Mouse (Mus musculus) neural tube, embryonic 11.5 days (tissue): ENCODE data around the gene Slc22a17. TPM values are rescaled to one million over a fixed set of nuclear protein-coding genes. Genes with fewer than 3 reads are reported as not detected.
"Not testable (repeated sequence)": the region's sequence is repeated elsewhere in the genome, so short reads cannot be mapped to it uniquely, and the experiment has no call there.

Experiments
- ATAC-seq: fragments of 200-750 bp; cut with Nextera tagmentation; 2 replicates; pipeline ENCODE4 v1.8.0; 2017; ENCODE audit warnings: moderate number of reproducible peaks, mild to moderate bottlenecking, moderate TSS enrichment, moderate library complexity; ENCODE audit not compliant: insufficient read depth, low FRiP score, low TSS enrichment
- DNase-seq: peaks from one replicate; pipeline ENCODE4 v3.0.0-alpha.2; 2015; ENCODE audit warnings: low spot score
- H3K27ac ChIP-seq: fragments of 300-500 bp; sonication (generic); 2 replicates; pipeline ENCODE4 v1.5.1; 2014; ENCODE audit warnings: low read depth, mild to moderate bottlenecking, low read length
- H3K27me3 ChIP-seq: fragments of 300-500 bp; sonication (generic); 2 replicates; pipeline ENCODE4 v1.6.1; 2014; ENCODE audit warnings: mild to moderate bottlenecking, low read length, mixed read lengths; ENCODE audit not compliant: control insufficient read depth, insufficient read depth
- H3K36me3 ChIP-seq: fragments of 300-500 bp; sonication (generic); 2 replicates; pipeline ENCODE4 v1.6.1; 2014; ENCODE audit warnings: mild to moderate bottlenecking, low read length, moderate library complexity, mixed read lengths; ENCODE audit not compliant: control insufficient read depth, insufficient read depth
- H3K4me1 ChIP-seq: fragments of 300-500 bp; sonication (generic); 2 replicates; pipeline ENCODE4 v1.6.1; 2014; ENCODE audit warnings: low read length, mixed read lengths; ENCODE audit not compliant: control insufficient read depth, insufficient read depth
- H3K4me2 ChIP-seq: fragments of 300-500 bp; sonication (generic); 2 replicates; pipeline ENCODE4 v1.6.1; 2014; ENCODE audit warnings: low read depth, mild to moderate bottlenecking, moderate library complexity
- H3K4me3 ChIP-seq: fragments of 300-500 bp; sonication (generic); 2 replicates; pipeline ENCODE4 v1.5.1; 2014; ENCODE audit warnings: low read depth, low read length
- H3K9ac ChIP-seq: fragments of 300-500 bp; sonication (generic); 2 replicates; pipeline ENCODE4 v1.6.1; 2014; ENCODE audit warnings: mild to moderate bottlenecking, low read length
- H3K9me3 ChIP-seq: fragments of 300-500 bp; sonication (generic); 2 replicates; pipeline ENCODE4 v1.6.1; 2016; ENCODE audit warnings: low read length; ENCODE audit not compliant: control insufficient read depth
- WGBS: fragments of 180-500 bp; shearing (Covaris S2); extraction: QIAGEN DNeasy Blood & Tissue Kit; methylation state at CpG from one replicate; pipeline ENCODE4 v1.1.7; 2014; 5-methylcytosine and 5-hydroxymethylcytosine counted together
- polyA plus RNA-seq: library from polyadenylated mRNA; unstranded; fragments of >200 nt; fragmentation: Nextera tagmentation; extraction: Ambion mirVana; gene quantifications from 2 replicates; pipeline ENCODE4 v1.2.1, GENCODE M21; 2014

The Slc22a17 gene
- polyA plus RNA-seq = 45.8 and 47.2 TPM in 2 replicates

- H3K4me3 ChIP-seq = peak within 1 kb of the TSS; percentile 90
- no peaks in the 10 kb centered on the region for H3K9me3 ChIP-seq
- peak within 1 kb of the TSS; percentile 54 for H3K27ac ChIP-seq
- under 1% methylated on average over 28 of the region's 28 CpGs for WGBS
- H3K36me3 ChIP-seq = peaks cover 7% of the 10 kb centered on the region; the same call in 1 of the 2 replicates
- H3K4me2 ChIP-seq = peak within 1 kb of the TSS; percentile 100
- peak within 1 kb of the TSS; percentile 92 for H3K9ac ChIP-seq
- no peaks in the 10 kb centered on the region for H3K27me3 ChIP-seq
- peak; percentile 89 for ATAC-seq
- H3K4me1 ChIP-seq = peaks cover 6% of the 10 kb centered on the region
- peak; percentile 87 for DNase-seq
Observed at GRCm38 (mm10) chr14:54912886-54913285, at the start of gene Slc22a17. Gene Slc22a17, minus strand, starts transcription at chr14:54913132.

GRCm38 (mm10) chr14:54962714-54963113 lies 49.8 kb upstream of the Slc22a17 start:
- H3K4me1 ChIP-seq = no peaks in the 10 kb centered on the region
- H3K9me3 ChIP-seq = no peaks in the 10 kb centered on the region
- ATAC-seq (no peak), DNase-seq (no peak)
- no peaks in the 10 kb centered on the region for H3K36me3 ChIP-seq
- H3K27ac ChIP-seq = no peak overlapping the region
- no peaks in the 10 kb centered on the region for H3K27me3 ChIP-seq
- no peak overlapping the region for H3K9ac ChIP-seq
- no peak overlapping the region for H3K4me2 ChIP-seq
- no peak overlapping the region for H3K4me3 ChIP-seq
- WGBS = 85% methylated on average over 7 of the region's 7 CpGs

GRCm38 (mm10) chr14:54961487-54961886 lies 48.6 kb upstream of the Slc22a17 start:
- H3K27ac ChIP-seq = no peak overlapping the region

GRCm38 (mm10) chr14:54960769-54961168 lies 47.8 kb upstream of the Slc22a17 start:
- Histone ChIP-seq H3K4me2 (no peak overlapping the region), H3K4me1 (no peaks in the 10 kb centered on the region), H3K9ac (no peak overlapping the region), H3K9me3 (no peaks in the 10 kb centered on the region), H3K36me3 (no peaks in the 10 kb centered on the region), H3K27ac (no peak overlapping the region), H3K27me3 (no peaks in the 10 kb centered on the region), H3K4me3 (no peak overlapping the region)
- DNase-seq (no peak), ATAC-seq (no peak)
- 79% methylated on average over 10 of the region's 10 CpGs for WGBS

More at GRCm38 (mm10) chr14:54961487-54961886, 48.6 kb upstream of the Slc22a17 start:
- DNase-seq = no peak
- no peak overlapping the region for H3K4me2 ChIP-seq
- 81% methylated on average over 5 of the region's 5 CpGs for WGBS
- no peaks in the 10 kb centered on the region for H3K36me3 ChIP-seq
- no peak for ATAC-seq
- no peak overlapping the region for H3K9ac ChIP-seq
- H3K9me3 ChIP-seq = no peaks in the 10 kb centered on the region
- no peak overlapping the region for H3K4me3 ChIP-seq
- H3K4me1 ChIP-seq = no peaks in the 10 kb centered on the region
- no peaks in the 10 kb centered on the region for H3K27me3 ChIP-seq

GRCm38 (mm10) chr14:54959853-54960613 lies 47.1 kb upstream of the Slc22a17 start:
- DNase-seq, H3K9me3 ChIP-seq, ATAC-seq, H3K27ac ChIP-seq, H3K36me3 ChIP-seq, H3K4me3 ChIP-seq, H3K9ac ChIP-seq, H3K4me1 ChIP-seq, H3K4me2 ChIP-seq, H3K27me3 ChIP-seq: not testable (repeated sequence)
- 88% methylated on average over 12 of the region's 12 CpGs for WGBS

- H3K9ac ChIP-seq = no peak overlapping the region
- H3K9me3 ChIP-seq = no peaks in the 10 kb centered on the region
- no peaks in the 10 kb centered on the region for H3K36me3 ChIP-seq
- no peak overlapping the region for H3K4me2 ChIP-seq
- WGBS = 91% methylated on average over 3 of the region's 3 CpGs
- DNase-seq = no peak
- ATAC-seq = no peak
- no peak overlapping the region for H3K27ac ChIP-seq
- H3K4me3 ChIP-seq = no peak overlapping the region
- H3K27me3 ChIP-seq = no peaks in the 10 kb centered on the region
- no peaks in the 10 kb centered on the region for H3K4me1 ChIP-seq
Observed at GRCm38 (mm10) chr14:54959197-54959596, 46.3 kb upstream of the Slc22a17 start.

- H3K9me3 ChIP-seq = no peaks in the 10 kb centered on the region
- no peaks in the 10 kb centered on the region for H3K36me3 ChIP-seq
- H3K4me2 ChIP-seq = no peak overlapping the region
- no peak overlapping the region for H3K4me3 ChIP-seq
- no peaks in the 10 kb centered on the region for H3K4me1 ChIP-seq
- H3K27ac ChIP-seq = no peak overlapping the region
- no peaks in the 10 kb centered on the region for H3K27me3 ChIP-seq
- no peak for DNase-seq
- 86% methylated on average over 4 of the region's 4 CpGs for WGBS
- no peak for ATAC-seq
- H3K9ac ChIP-seq = no peak overlapping the region
Observed at GRCm38 (mm10) chr14:54958503-54958902, 45.6 kb upstream of the Slc22a17 start.

GRCm38 (mm10) chr14:54956533-54956932 lies 43.6 kb upstream of the Slc22a17 start:
- ATAC-seq = no peak
- WGBS = 84% methylated on average over 9 of the region's 9 CpGs
- Histone ChIP-seq H3K4me2 (no peak overlapping the region), H3K4me3 (no peak overlapping the region), H3K27me3 (no peaks in the 10 kb centered on the region), H3K36me3 (no peaks in the 10 kb centered on the region), H3K9me3 (no peaks in the 10 kb centered on the region), H3K9ac (no peak overlapping the region), H3K4me1 (no peaks in the 10 kb centered on the region), H3K27ac (no peak overlapping the region)
- DNase-seq = no peak

- Histone ChIP-seq H3K4me1 (no peaks in the 10 kb centered on the region), H3K4me3 (no peak overlapping the region), H3K36me3 (no peaks in the 10 kb centered on the region), H3K4me2 (no peak overlapping the region), H3K9ac (no peak overlapping the region), H3K27ac (no peak overlapping the region), H3K9me3 (no peaks in the 10 kb centered on the region), H3K27me3 (no peaks in the 10 kb centered on the region)
- no peak for DNase-seq
- ATAC-seq = no peak
- 88% methylated on average over 3 of the region's 3 CpGs for WGBS
Observed at GRCm38 (mm10) chr14:54955481-54955880, 42.5 kb upstream of the Slc22a17 start.
